Mouse (Mus musculus): ENCODE measurements around the gene Dnajc13.
A peak's percentile ranks its signal among the peaks of the same experiment; 100 is the strongest.

Gene Dnajc13

GRCm38 (mm10) chr9:104254408-104255180, 8.1 kb downstream of the Dnajc13 start:
- peak; percentile 28 for DNase-seq

DNA sequence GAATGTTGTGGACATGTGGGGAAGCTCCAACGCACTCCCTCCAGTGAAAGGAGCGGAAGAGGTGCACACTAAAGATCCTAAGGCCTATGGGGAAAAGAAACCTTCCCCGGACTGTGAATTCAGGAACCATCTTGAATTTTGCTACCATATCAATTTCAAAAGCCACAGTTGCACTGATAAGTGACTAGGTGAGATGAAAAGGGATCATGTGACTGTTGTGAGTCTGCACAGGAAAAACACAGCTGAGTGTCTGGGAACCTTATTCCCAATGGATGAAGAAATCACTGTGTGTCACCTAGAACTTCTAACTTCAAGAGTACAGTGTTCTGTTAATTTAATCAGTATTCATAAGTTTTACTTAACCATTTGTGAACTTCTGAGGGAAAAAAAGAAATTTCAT, 10.1 kb downstream of the Dnajc13 start:
- DNase-seq = no peak

DNA sequence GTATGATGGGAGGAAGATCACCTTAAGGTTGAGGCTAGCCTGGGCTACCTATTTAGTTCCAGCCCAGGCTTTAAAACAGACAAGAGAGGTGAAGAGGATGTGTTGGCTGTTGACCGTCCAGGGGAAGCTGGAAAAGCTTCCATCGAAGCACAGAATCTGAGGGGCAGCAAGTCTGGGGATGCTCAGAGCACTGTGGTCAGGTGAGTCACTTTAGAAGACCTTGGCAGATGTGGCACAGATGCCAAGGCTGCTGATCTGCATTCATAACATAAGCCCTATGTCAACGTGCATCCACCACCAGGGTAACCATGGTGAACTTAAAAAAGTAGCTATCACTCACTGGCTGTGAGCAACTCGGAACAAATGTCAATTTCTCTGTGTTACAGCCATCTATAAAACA, 11.0 kb downstream of the Dnajc13 start:
- no peak for DNase-seq

GRCm38 (mm10) chr9:104251111-104251510, 11.6 kb downstream of the Dnajc13 start:
- peak; percentile 20 for DNase-seq

- no peak for DNase-seq
Observed at GRCm38 (mm10) chr9:104247307-104247987, 15.3 kb downstream of the Dnajc13 start.

DNA sequence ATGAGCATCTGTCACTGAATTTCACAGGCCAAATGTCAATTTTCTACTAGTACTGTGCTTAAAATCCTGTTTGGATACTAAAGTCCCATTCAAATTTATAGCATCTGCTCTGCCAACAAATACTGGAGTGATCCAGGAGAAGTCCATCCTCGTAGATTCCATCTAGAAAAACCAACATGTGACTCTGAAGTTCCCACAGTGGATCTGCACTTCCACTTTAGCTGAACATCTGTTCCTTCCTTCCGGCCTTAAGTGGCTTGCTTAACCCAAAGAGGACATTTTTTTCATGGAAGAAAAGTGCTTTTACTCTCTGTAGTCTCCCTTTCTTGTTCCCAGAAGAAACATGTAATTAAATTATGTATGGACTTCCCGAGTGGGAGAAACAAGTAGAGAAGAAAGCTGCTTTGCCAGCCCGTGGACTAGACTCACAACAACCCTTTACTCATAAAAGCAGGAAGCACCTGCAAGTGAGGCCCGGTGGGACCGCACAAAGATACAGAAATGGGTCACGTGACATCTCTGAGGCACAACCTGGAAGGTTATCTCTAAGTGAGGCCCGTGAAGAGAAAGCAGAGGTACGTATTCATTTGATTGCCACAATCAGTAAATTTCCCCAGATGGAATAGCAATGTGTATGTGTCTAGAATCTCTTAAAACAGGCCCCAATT, 18.8 kb downstream of the Dnajc13 start:
- no peak for DNase-seq

GRCm38 (mm10) chr9:104240146-104240545, 22.6 kb downstream of the Dnajc13 start:
- peak; percentile 16 for DNase-seq

DNA sequence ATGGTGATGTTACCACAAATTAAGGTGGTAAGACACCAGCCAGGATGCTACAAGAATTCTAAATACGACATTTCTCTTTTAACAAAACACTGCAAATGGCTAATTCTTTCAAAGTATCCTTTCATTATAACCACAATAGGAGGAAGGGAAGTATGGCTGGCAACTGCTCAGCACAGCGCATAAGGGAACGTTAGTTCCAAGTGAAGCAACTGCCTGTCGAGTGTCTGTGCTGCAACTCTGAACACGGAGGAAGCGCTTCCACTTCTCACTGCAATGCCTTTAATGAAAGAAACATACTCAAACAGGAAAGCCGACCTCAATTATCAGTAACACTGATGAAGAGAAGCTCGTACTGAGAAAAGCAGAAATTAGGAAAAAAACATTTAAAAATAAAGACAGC, 23.7 kb downstream of the Dnajc13 start:
- DNase-seq = no peak

GRCm38 (mm10) chr9:104236256-104236930, 26.3 kb downstream of the Dnajc13 start:
- no peak for DNase-seq

DNA sequence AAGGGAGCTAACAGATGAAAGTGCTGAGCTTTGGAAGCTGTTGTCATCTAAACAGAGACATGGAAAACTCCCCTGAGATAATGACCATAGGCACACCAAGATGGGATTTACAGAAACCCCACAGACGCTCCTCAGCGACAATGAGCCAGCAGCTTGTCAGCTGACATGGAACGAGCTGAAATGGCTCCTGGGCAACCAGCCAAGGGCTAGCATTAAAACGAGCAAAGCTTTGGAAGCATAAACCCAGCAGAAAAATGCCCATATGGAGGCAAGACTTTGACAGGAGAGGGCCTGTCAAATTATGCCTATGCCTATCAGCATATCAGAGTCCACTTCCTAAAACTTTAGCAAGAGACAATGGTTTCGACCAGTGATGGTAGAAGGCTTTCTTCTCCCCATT, 27.0 kb downstream of the Dnajc13 start:
- DNase-seq = peak; percentile 75

- DNase-seq = no peak
Observed at GRCm38 (mm10) chr9:104233815-104234214, 28.9 kb downstream of the Dnajc13 start.

GRCm38 (mm10) chr9:104233060-104233459, 29.7 kb downstream of the Dnajc13 start:
- DNase-seq = no peak

- DNase-seq = no peak
Observed at GRCm38 (mm10) chr9:104232004-104232403, 30.7 kb downstream of the Dnajc13 start.

DNA sequence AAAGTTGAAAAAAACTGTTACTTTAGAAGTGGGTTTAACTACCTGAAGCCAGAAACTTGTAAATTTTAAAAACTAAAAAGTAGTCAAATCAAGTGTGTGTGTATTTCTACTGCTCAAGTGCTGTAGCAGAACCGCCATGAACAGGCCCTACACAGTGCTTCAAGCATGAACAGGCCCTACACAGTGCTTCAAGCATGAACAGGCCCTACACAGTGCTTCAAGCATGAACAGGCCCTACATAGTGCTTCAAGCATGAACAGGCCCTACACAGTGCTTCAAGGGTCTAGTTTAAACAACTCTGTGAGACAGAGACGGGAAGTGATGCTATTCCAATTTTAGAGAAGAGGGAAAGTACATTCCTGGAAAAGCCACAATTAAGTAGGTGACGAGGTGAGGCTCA, 51.3 kb downstream of the Dnajc13 start:
- DNase-seq = no peak

- peak; percentile 75 for DNase-seq
Observed at GRCm38 (mm10) chr9:104203851-104204250, 58.9 kb downstream of the Dnajc13 start.

DNA sequence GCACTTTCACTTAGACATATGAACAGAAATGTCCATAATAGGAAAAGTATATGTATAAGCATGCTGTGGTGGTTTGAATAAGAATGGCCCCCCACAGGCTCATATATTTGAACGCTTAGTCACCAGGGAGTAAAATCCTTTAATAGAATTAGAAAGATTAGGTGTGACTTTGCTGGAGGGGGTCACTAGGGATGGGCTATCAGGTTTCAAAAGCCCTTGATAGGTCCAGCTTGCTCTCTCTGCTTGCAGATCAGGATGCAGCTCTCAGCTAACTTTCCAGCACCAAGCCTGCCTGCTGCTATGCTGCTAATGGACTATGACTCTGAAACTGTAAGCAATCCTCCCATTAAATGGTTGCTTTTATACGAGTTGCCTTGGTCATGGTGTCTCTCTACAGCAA, 68.2 kb downstream of the Dnajc13 start:
- no peak for DNase-seq

- DNase-seq = no peak
Observed at GRCm38 (mm10) chr9:104193900-104194299, 68.8 kb downstream of the Dnajc13 start.

- no peak for DNase-seq
Observed at GRCm38 (mm10) chr9:104193327-104193726, 69.4 kb downstream of the Dnajc13 start.

GRCm38 (mm10) chr9:104192513-104192912, 70.2 kb downstream of the Dnajc13 start:
- DNase-seq = no peak

- DNase-seq = no peak
Observed at GRCm38 (mm10) chr9:104189657-104190056, 73.1 kb downstream of the Dnajc13 start.

GRCm38 (mm10) chr9:104188704-104189103, 74.0 kb downstream of the Dnajc13 start:
- DNase-seq = no peak

- no peak for DNase-seq
Observed at GRCm38 (mm10) chr9:104187028-104187427, 75.7 kb downstream of the Dnajc13 start.

DNA sequence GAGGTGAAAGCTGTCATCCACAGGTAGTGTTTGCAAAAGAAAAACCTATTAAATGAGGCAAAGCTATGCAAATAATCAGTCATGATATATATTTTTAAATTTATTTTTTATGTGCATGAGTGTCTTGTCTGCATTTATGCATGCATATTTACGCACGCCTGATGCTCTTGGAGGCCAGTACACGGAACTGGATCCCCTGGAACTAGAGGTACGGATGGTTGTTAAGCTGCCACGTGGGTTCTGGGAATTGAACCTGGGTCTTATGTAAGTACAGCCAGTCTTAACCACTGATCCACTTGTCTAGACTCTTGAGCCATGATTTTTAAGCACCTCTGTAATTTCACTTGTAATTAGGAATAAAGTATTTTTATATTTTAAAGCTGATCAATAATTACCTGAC, 79.5 kb downstream of the Dnajc13 start:
- DNase-seq = no peak
